Mouse (Mus musculus) heart, embryonic 13.5 days (tissue): ENCODE measurements at regions not wholly inside any gene's neighbourhood (a gene's known extent, or its start where the extent isn't known, plus 50 kb on each side); places are given as distances from the start of the nearest gene placed in this dataset.

ENCODE experiments used
- ATAC-seq: fragments of 200-750 bp; cut with Nextera tagmentation; 2 replicates; pipeline ENCODE4 v1.8.0; 2017; ENCODE audit warnings: moderate TSS enrichment; ENCODE audit not compliant: insufficient number of reproducible peaks, low FRiP score, low TSS enrichment; ENCODE audit errors: extremely low read depth
- H3K27ac ChIP-seq: fragments of 300-500 bp; sonication (generic); replicated peaks from 2 replicates; pipeline ENCODE4 v1.5.1; 2015; ENCODE audit warnings: moderate library complexity, mild to moderate bottlenecking, inconsistent platforms
- H3K27me3 ChIP-seq: fragments of 300-500 bp; sonication (generic); replicated peaks from 2 replicates; pipeline ENCODE4 v1.6.1; 2015; ENCODE audit warnings: mild to moderate bottlenecking, inconsistent platforms
- H3K36me3 ChIP-seq: fragments of 300-500 bp; sonication (generic); 2 replicates; pipeline ENCODE4 v1.6.1; 2015; ENCODE audit warnings: mild to moderate bottlenecking, inconsistent platforms
- H3K4me1 ChIP-seq: fragments of 300-500 bp; sonication (generic); 2 replicates; pipeline ENCODE4 v1.6.1; 2015; ENCODE audit warnings: inconsistent platforms
- H3K4me2 ChIP-seq: fragments of 300-500 bp; sonication (generic); 2 replicates; pipeline ENCODE4 v1.6.1; 2015; ENCODE audit warnings: inconsistent platforms, mild to moderate bottlenecking, moderate library complexity
- H3K4me3 ChIP-seq: fragments of 300-500 bp; sonication (generic); 2 replicates; pipeline ENCODE4 v1.5.1; 2015; ENCODE audit warnings: moderate library complexity, mild to moderate bottlenecking, inconsistent platforms
- H3K9ac ChIP-seq: fragments of 300-500 bp; sonication (generic); 2 replicates; pipeline ENCODE4 v1.6.1; 2015; ENCODE audit warnings: inconsistent platforms, mild to moderate bottlenecking, moderate library complexity
- H3K9me3 ChIP-seq: fragments of 300-500 bp; sonication (generic); 2 replicates; pipeline ENCODE4 v1.6.1; 2016; ENCODE audit warnings: inconsistent platforms
- WGBS: fragments of 180-500 bp; shearing (Covaris S2); methylation state at CpG from one replicate; pipeline ENCODE4 v1.1.7; 2015; ENCODE audit warnings: mixed read lengths; 5-methylcytosine and 5-hydroxymethylcytosine counted together

DNA sequence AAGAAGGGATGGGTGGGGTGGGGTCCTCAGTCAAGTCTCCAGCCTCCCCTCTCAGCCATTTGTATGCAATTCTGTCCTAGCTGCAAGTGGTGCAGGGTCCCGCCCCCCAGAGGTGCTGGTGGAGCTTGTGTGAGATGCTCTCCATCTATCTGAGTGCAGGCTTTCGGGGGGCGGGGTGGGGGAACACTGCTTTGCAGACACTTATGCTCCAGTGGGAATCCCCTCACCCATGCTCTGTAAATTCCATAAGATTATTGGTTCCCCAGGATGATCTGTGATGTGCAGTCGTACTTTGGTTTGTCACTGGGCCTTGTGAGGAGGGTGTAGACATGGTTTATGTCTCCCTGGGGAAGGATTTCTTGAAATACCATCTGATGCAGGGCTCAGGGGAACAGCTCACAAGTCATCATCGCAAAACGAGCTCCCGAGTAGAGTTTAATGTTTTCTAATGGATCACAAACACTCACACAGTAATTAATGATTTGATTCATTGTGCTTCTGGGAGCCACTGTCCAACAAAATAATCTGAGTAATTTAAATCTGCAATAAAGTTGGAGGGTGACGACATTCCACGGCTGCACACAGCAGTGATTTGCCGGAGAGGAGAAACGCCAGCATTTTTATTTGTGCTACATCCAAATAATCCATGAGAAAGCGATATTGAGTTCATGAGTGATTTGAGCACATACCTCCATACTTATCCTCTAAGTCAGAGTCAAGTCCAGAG is 540.3 kb upstream of the Hs6st1 start:
- Histone ChIP-seq H3K36me3 (no peaks in the 10 kb centered on the region), H3K27me3 (no peaks in the 10 kb centered on the region), H3K27ac (no peak overlapping the region), H3K4me1 (no peaks in the 10 kb centered on the region), H3K4me3 (no peak overlapping the region), H3K4me2 (no peak overlapping the region), H3K9ac (no peak overlapping the region), H3K9me3 (no peaks in the 10 kb centered on the region)
- no peak for ATAC-seq
- 71% methylated on average over 12 of the region's 12 CpGs for WGBS

DNA sequence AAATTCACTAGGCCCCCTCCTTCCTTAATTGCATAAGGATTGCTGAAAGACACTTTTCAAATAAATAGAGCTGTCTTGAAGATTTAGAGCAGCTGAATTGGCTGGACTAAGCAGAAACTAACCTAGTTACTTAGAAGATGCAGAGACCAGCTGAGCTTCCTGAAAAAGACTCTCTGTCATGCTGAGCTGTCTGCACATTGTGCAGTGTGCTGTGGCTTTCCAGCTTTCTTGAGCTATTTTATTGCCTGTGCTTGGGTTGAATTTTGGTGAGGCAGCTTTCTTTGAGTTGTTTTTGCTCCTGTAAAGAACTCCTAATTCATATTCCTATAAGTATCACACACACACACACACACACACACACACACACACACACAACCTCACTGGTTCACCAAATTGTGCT is 532.7 kb upstream of the Hs6st1 start:
- Histone ChIP-seq H3K27me3 (no peaks in the 10 kb centered on the region), H3K4me3 (no peak overlapping the region), H3K4me1 (no peaks in the 10 kb centered on the region), H3K9me3 (0 out of 2 replicates have a peak, but pooled peaks cover under 1% of the 10 kb centered on the region), H3K9ac (no peak overlapping the region), H3K27ac (no peak overlapping the region), H3K36me3 (no peaks in the 10 kb centered on the region), H3K4me2 (no peak overlapping the region)
- no peak for ATAC-seq

GRCm38 (mm10) chr1:35536276-35536675 is 531.9 kb upstream of the Hs6st1 start:
- Histone ChIP-seq H3K27me3 (no peaks in the 10 kb centered on the region), H3K4me1 (no peaks in the 10 kb centered on the region), H3K9ac (no peak overlapping the region), H3K4me2 (no peak overlapping the region), H3K27ac (no peak overlapping the region), H3K4me3 (no peak overlapping the region), H3K36me3 (no peaks in the 10 kb centered on the region), H3K9me3 (0 out of 2 replicates have a peak, but pooled peaks cover 5% of the 10 kb centered on the region)
- WGBS, result 72% methylated on average over 5 of the region's 5 CpGs
- no peak for ATAC-seq

- H3K36me3 ChIP-seq, result no peaks in the 10 kb centered on the region
- ATAC-seq, result no peak
- H3K4me2 ChIP-seq, result no peak overlapping the region
- H3K9ac ChIP-seq, result no peak overlapping the region
- no peak overlapping the region for H3K4me3 ChIP-seq
- no peaks in the 10 kb centered on the region for H3K4me1 ChIP-seq
- no peak overlapping the region for H3K27ac ChIP-seq
- 67% methylated on average over 3 of the region's 3 CpGs for WGBS
- H3K27me3 ChIP-seq, result no peaks in the 10 kb centered on the region
- no peaks in the 10 kb centered on the region for H3K9me3 ChIP-seq
Observed at GRCm38 (mm10) chr1:35548845-35549244, 519.4 kb upstream of the Hs6st1 start.

GRCm38 (mm10) chr1:35551503-35551902 is 516.7 kb upstream of the Hs6st1 start:
- 61% methylated on average over 1 of the region's 1 CpGs for WGBS
- H3K4me3 ChIP-seq, result no peak overlapping the region
- no peak overlapping the region for H3K9ac ChIP-seq
- H3K27me3 ChIP-seq, result no peaks in the 10 kb centered on the region
- H3K9me3 ChIP-seq, result no peaks in the 10 kb centered on the region
- ATAC-seq, result no peak
- H3K4me1 ChIP-seq, result no peaks in the 10 kb centered on the region
- H3K36me3 ChIP-seq, result no peaks in the 10 kb centered on the region
- no peak overlapping the region for H3K27ac ChIP-seq
- H3K4me2 ChIP-seq, result no peak overlapping the region

DNA sequence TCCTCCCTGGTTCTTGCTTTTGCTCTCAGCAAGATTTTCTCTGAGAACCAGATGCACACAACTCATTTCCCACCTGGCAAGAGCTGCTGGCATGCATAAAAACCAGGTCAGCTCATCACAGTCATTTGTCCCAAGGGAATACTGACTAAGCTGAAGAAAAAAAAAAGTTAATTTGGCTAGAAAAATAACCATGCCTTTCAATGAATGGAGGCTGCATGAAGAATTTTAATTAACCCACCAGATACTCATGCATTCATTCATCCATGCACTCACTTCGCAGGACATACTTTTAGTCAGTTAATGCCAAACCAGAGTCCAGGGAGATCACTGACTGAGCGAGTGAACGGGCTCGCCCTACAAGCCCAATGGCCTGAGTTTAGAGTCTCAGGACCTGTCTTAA is 505.4 kb upstream of the Hs6st1 start:
- H3K9me3 ChIP-seq, result peaks cover 11% of the 10 kb centered on the region
- H3K36me3 ChIP-seq, result no peaks in the 10 kb centered on the region
- no peak overlapping the region for H3K9ac ChIP-seq
- 89% methylated on average over 4 of the region's 4 CpGs for WGBS
- no peak overlapping the region for H3K4me2 ChIP-seq
- H3K4me1 ChIP-seq, result no peaks in the 10 kb centered on the region
- no peak for ATAC-seq
- no peak overlapping the region for H3K27ac ChIP-seq
- H3K27me3 ChIP-seq, result no peaks in the 10 kb centered on the region
- no peak overlapping the region for H3K4me3 ChIP-seq

DNA sequence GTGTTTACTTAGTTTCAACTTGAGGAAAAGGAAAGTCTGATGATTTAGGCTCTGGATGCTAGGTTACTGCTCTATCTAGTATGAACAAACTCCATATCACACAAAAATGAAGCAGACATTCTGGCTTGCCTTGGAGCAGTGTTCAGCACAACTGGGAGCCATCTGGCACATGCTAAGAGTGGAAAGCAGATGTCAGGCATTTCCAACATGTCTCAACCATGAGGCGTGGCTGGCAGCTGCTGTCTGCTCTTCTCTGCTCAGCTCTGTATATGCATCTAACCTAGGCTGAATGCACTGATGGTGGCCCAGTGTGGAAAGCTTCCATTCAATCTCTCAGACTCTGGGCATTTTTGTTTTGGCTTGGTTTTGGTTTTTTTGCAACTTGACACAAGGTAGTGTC is 493.0 kb upstream of the Hs6st1 start:
- Histone ChIP-seq H3K9me3 (peaks cover 4% of the 10 kb centered on the region; the same call in 1 of the 2 replicates), H3K4me1 (peaks cover 4% of the 10 kb centered on the region), H3K4me2 (no peak overlapping the region), H3K9ac (no peak overlapping the region), H3K27me3 (no peaks in the 10 kb centered on the region), H3K36me3 (no peaks in the 10 kb centered on the region), H3K4me3 (no peak overlapping the region), H3K27ac (no peak overlapping the region)
- no peak for ATAC-seq
- WGBS, result 53% methylated on average over 1 of the region's 1 CpGs

DNA sequence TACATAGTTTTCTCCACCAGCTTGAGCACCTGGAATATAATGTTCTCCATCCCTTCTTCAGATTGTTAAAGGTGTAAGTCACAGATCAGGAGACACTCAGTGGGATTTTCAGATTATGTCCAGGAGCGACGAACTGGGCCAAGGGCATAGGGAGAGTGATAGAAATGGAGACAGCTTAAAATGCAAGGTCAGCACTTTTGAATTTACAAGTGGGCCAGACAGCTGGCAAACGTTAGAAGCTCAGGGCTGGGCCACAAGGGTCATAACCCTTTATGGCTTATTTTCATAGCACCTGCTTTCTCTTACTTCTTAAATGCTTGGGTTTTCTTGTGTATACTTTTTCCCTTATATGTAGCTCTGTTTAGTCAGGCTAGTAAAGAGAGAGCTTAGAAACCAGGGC is 488.8 kb upstream of the Hs6st1 start:
- no peak for ATAC-seq
- Histone ChIP-seq H3K9ac (no peak overlapping the region), H3K4me2 (no peak overlapping the region), H3K4me1 (peaks cover 6% of the 10 kb centered on the region), H3K27me3 (no peaks in the 10 kb centered on the region), H3K27ac (no peak overlapping the region), H3K36me3 (no peaks in the 10 kb centered on the region), H3K9me3 (no peaks in the 10 kb centered on the region), H3K4me3 (no peak overlapping the region)
- 49% methylated on average over 3 of the region's 3 CpGs for WGBS

DNA sequence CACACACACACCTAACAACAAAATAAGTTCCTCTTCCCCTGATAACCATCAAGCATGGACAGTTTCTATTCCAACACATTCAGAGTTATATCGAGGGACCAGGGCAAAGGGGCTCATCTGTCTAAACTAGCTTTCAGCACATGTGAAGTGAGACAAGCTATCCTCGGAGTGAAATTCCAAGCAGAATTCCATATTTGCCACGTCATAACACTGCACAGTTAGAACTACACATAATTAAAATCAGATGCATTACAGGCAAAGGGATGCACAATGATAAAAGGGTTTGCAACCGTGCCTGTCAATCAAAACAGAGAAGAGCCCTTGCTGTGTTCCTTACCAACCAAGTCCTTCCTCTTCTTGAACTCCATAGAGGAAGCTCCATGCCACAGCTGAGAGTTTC is 488.2 kb upstream of the Hs6st1 start:
- 35% methylated on average over 4 of the region's 4 CpGs for whole genome bisulfite sequencing
- no peak for ATAC-seq
- H3K27ac ChIP-seq, result no peak overlapping the region

GRCm38 (mm10) chr1:35580474-35580873 is 487.7 kb upstream of the Hs6st1 start:
- Histone ChIP-seq H3K4me1 (peaks cover 6% of the 10 kb centered on the region), H3K36me3 (no peaks in the 10 kb centered on the region), H3K27ac (no peak overlapping the region), H3K4me2 (no peak overlapping the region), H3K9me3 (no peaks in the 10 kb centered on the region), H3K27me3 (no peaks in the 10 kb centered on the region), H3K9ac (no peak overlapping the region), H3K4me3 (no peak overlapping the region)
- WGBS, result 52% methylated on average over 3 of the region's 3 CpGs
- no peak for ATAC-seq

More for the DNA sequence above, 488.2 kb upstream of the Hs6st1 start:
- peaks cover 6% of the 10 kb centered on the region for H3K4me1 ChIP-seq
- no peaks in the 10 kb centered on the region for H3K9me3 ChIP-seq
- no peaks in the 10 kb centered on the region for H3K36me3 ChIP-seq
- no peak overlapping the region for H3K4me2 ChIP-seq
- no peak overlapping the region for H3K4me3 ChIP-seq
- no peaks in the 10 kb centered on the region for H3K27me3 ChIP-seq
- H3K9ac ChIP-seq, result no peak overlapping the region

GRCm38 (mm10) chr1:35587900-35588299 is 480.3 kb upstream of the Hs6st1 start:
- Histone ChIP-seq H3K4me2 (no peak overlapping the region), H3K36me3 (no peaks in the 10 kb centered on the region), H3K4me1 (0 out of 2 replicates have a peak, but pooled peaks cover 6% of the 10 kb centered on the region), H3K9ac (no peak overlapping the region), H3K27me3 (no peaks in the 10 kb centered on the region), H3K4me3 (no peak overlapping the region), H3K27ac (no peak overlapping the region), H3K9me3 (0 out of 2 replicates have a peak, but pooled peaks cover 3% of the 10 kb centered on the region)
- 62% methylated on average over 2 of the region's 2 CpGs for WGBS
- no peak for ATAC-seq

GRCm38 (mm10) chr1:35588939-35589338 is 479.3 kb upstream of the Hs6st1 start:
- no peak overlapping the region for H3K4me3 ChIP-seq
- no peak for ATAC-seq
- WGBS, result 42% methylated on average over 3 of the region's 3 CpGs
- no peak overlapping the region for H3K4me2 ChIP-seq
- H3K4me1 ChIP-seq, result 0 out of 2 replicates have a peak, but pooled peaks cover 6% of the 10 kb centered on the region
- no peaks in the 10 kb centered on the region for H3K27me3 ChIP-seq
- no peaks in the 10 kb centered on the region for H3K36me3 ChIP-seq
- H3K27ac ChIP-seq, result no peak overlapping the region
- 0 out of 2 replicates have a peak, but pooled peaks cover 3% of the 10 kb centered on the region for H3K9me3 ChIP-seq
- no peak overlapping the region for H3K9ac ChIP-seq
